Mouse (Mus musculus): ENCODE results near the gene Nudt1. TPM values are rescaled to one million over a fixed set of nuclear protein-coding genes. Genes with fewer than 3 reads are reported as not detected.

Nudt1 gene
- 53.8 and 54.6 TPM in 2 replicates for polyA plus RNA-seq (2016; fragmentation: Nextera tagmentation; extraction: Ambion mirVana)

- WGBS: under 1% methylated on average over 60 of the region's 60 CpGs
Observed at GRCm38 (mm10) chr5:140321042-140321755, at the start of gene Nudt1, which contains the start of gene Mad1l1. Gene Nudt1, plus strand, starts transcription at chr5:140321656. Gene Mad1l1, minus strand, starts transcription at chr5:140321552.

GRCm38 (mm10) chr5:140276779-140277178 lies 44.7 kb upstream of the Nudt1 start:
- H3K4me3 ChIP-seq: no peak overlapping the region
- 86% methylated on average over 6 of the region's 6 CpGs for WGBS

More at GRCm38 (mm10) chr5:140321042-140321755, at the start of gene Nudt1, which contains the start of gene Mad1l1:
- H3K4me3 ChIP-seq: peak within 1 kb of the TSS; percentile 82
- H3K36me3 ChIP-seq: peaks cover 31% of the 10 kb centered on the region; the same call in 1 of the 2 replicates
- H3K27ac ChIP-seq: peak within 1 kb of the TSS; percentile 96
- DNase-seq (ENCODE audit: low spot score): peak; percentile 93
- H3K27me3 ChIP-seq (ENCODE audit: insufficient read depth, poor library complexity, severe bottlenecking): no peaks in the 10 kb centered on the region
- no peaks in the 10 kb centered on the region for H3K9me3 ChIP-seq
- H3K4me1 ChIP-seq (replicated peaks): peaks cover 31% of the 10 kb centered on the region

GRCm38 (mm10) chr5:140280205-140280604 lies 41.3 kb upstream of the Nudt1 start:
- peaks cover 72% of the 10 kb centered on the region for H3K36me3 ChIP-seq

More at GRCm38 (mm10) chr5:140276779-140277178, 44.7 kb upstream of the Nudt1 start:
- DNase-seq (ENCODE audit: low spot score): no peak
- H3K27ac ChIP-seq: no peak overlapping the region
- H3K4me1 ChIP-seq (replicated peaks): no peaks in the 10 kb centered on the region
- H3K36me3 ChIP-seq: peaks cover 67% of the 10 kb centered on the region
- no peaks in the 10 kb centered on the region for H3K27me3 ChIP-seq (ENCODE audit: insufficient read depth, poor library complexity, severe bottlenecking)
- no peaks in the 10 kb centered on the region for H3K9me3 ChIP-seq

GRCm38 (mm10) chr5:140282376-140282775 lies 39.1 kb upstream of the Nudt1 start:
- WGBS: 82% methylated on average over 8 of the region's 8 CpGs
- Histone ChIP-seq H3K36me3 (peaks cover 69% of the 10 kb centered on the region), H3K27ac (no peak overlapping the region), H3K9me3 (no peaks in the 10 kb centered on the region), H3K27me3 (ENCODE audit: insufficient read depth, poor library complexity, severe bottlenecking) (no peaks in the 10 kb centered on the region), H3K4me3 (no peak overlapping the region), H3K4me1 (replicated peaks) (no peaks in the 10 kb centered on the region)
- no peak for DNase-seq (ENCODE audit: low spot score)

More at GRCm38 (mm10) chr5:140280205-140280604, 41.3 kb upstream of the Nudt1 start:
- Histone ChIP-seq H3K27ac (no peak overlapping the region), H3K9me3 (no peaks in the 10 kb centered on the region), H3K4me3 (no peak overlapping the region), H3K4me1 (replicated peaks) (no peaks in the 10 kb centered on the region), H3K27me3 (ENCODE audit: insufficient read depth, poor library complexity, severe bottlenecking) (no peaks in the 10 kb centered on the region)
- WGBS: 84% methylated on average over 9 of the region's 9 CpGs
- no peak for DNase-seq (ENCODE audit: low spot score)

DNA sequence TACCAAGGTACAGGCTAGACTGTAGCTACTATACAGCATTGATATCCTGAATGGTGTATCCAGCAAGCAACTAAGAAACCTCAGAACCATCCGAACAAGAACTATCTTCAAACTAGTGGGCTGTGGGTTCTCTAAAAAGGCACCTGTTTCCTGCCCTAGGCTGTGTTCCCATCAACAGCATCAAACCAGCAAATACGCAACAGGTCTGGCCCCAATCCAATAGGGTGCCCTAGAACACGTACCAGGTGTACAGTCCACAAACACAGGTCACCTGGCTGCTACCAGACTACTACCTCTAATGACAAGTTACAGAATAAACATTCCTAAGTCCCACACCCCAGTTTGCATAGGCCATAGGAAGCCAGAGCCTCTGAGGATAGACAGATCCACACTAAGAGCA lies 38.6 kb upstream of the Nudt1 start:
- 94% methylated on average over 3 of the region's 3 CpGs for WGBS
- no peaks in the 10 kb centered on the region for H3K27me3 ChIP-seq (ENCODE audit: insufficient read depth, poor library complexity, severe bottlenecking)
- H3K4me1 ChIP-seq (replicated peaks): no peaks in the 10 kb centered on the region
- no peaks in the 10 kb centered on the region for H3K9me3 ChIP-seq
- peaks cover 68% of the 10 kb centered on the region for H3K36me3 ChIP-seq
- H3K4me3 ChIP-seq: no peak overlapping the region
- H3K27ac ChIP-seq: no peak overlapping the region
- DNase-seq (ENCODE audit: low spot score): no peak

DNA sequence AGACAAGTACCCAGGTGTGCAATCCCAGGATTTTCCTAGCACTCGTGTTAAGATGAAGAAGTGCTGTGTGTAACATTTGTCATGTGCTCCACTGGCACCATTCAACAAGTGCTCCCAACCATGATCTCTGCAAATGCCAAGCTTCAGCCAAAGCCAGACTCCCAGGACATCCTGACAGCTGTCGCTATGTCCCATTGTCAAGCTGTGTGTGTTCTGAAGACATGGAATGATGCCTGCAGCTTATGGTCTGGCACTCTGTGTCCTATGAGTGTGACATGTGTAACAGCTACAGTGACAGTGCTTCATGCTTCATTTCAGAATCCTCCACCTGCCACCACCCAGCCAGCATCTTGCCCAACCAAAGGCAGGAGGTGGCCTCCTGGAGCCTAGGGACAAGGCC lies 37.4 kb upstream of the Nudt1 start:
- Histone ChIP-seq H3K27ac (no peak overlapping the region), H3K27me3 (ENCODE audit: insufficient read depth, poor library complexity, severe bottlenecking) (no peaks in the 10 kb centered on the region), H3K4me1 (replicated peaks) (no peaks in the 10 kb centered on the region), H3K36me3 (peaks cover 69% of the 10 kb centered on the region), H3K9me3 (no peaks in the 10 kb centered on the region), H3K4me3 (no peak overlapping the region)
- no peak for DNase-seq (ENCODE audit: low spot score)
- WGBS: 90% methylated on average over 2 of the region's 2 CpGs

DNA sequence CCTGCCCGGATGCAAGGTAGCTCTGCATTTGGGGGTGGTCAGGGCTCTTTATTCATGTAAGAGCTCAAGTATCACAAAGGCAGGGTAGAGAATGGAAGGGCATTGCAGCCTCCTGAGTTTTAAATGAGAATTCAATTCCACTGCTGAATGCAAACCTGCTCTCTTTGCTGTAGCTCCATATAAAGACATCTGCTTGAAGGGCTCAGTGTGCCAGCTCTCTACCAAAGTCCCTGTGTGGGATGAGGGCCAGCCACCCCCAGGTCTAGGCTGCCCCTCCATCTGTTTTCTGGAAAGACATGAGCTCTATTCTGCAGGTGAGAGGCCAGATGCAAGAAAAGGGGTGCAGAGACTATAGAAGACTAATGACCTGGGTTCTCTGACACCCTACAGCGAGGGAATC lies 36.7 kb upstream of the Nudt1 start:
- Histone ChIP-seq H3K4me3 (no peak overlapping the region), H3K27me3 (ENCODE audit: insufficient read depth, poor library complexity, severe bottlenecking) (no peaks in the 10 kb centered on the region), H3K4me1 (replicated peaks) (no peaks in the 10 kb centered on the region), H3K9me3 (no peaks in the 10 kb centered on the region), H3K36me3 (peaks cover 69% of the 10 kb centered on the region), H3K27ac (no peak overlapping the region)
- DNase-seq (ENCODE audit: low spot score): no peak
- 84% methylated on average over 2 of the region's 2 CpGs for WGBS

GRCm38 (mm10) chr5:140288287-140288686 lies 33.2 kb upstream of the Nudt1 start:
- 90% methylated on average over 3 of the region's 3 CpGs for WGBS
- Histone ChIP-seq H3K4me3 (no peak overlapping the region), H3K27ac (no peak overlapping the region), H3K9me3 (no peaks in the 10 kb centered on the region), H3K27me3 (ENCODE audit: insufficient read depth, poor library complexity, severe bottlenecking) (no peaks in the 10 kb centered on the region), H3K36me3 (peaks cover 85% of the 10 kb centered on the region), H3K4me1 (replicated peaks) (0 out of 2 replicates have a peak, but pooled peaks cover 7% of the 10 kb centered on the region)
- no peak for DNase-seq (ENCODE audit: low spot score)

DNA sequence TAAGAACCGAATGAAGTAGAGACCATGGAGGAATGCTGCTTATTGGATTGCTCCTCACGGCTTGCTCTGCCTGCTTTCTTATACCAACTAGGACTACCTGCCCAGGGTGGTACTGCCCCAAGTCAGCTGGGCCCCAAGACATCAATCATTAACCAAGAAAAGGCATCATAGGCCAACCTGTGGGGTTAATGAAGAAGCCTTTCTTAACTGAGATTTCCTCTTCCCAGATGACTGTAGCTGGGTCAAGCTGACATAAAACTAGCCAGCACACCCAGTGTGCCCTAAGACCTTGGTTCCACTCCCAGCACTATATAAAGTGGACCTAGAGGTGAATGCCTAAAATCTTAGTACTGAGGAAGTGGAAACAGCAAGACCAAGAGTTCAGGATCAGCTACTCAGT lies 32.3 kb upstream of the Nudt1 start:
- H3K27me3 ChIP-seq (ENCODE audit: insufficient read depth, poor library complexity, severe bottlenecking): no peaks in the 10 kb centered on the region
- H3K9me3 ChIP-seq: no peaks in the 10 kb centered on the region
- H3K27ac ChIP-seq: no peak overlapping the region
- WGBS: 96% methylated on average over 2 of the region's 2 CpGs
- DNase-seq (ENCODE audit: low spot score): no peak
- 0 out of 2 replicates have a peak, but pooled peaks cover 7% of the 10 kb centered on the region for H3K4me1 ChIP-seq (replicated peaks)
- H3K36me3 ChIP-seq: peaks cover 88% of the 10 kb centered on the region
- no peak overlapping the region for H3K4me3 ChIP-seq

DNA sequence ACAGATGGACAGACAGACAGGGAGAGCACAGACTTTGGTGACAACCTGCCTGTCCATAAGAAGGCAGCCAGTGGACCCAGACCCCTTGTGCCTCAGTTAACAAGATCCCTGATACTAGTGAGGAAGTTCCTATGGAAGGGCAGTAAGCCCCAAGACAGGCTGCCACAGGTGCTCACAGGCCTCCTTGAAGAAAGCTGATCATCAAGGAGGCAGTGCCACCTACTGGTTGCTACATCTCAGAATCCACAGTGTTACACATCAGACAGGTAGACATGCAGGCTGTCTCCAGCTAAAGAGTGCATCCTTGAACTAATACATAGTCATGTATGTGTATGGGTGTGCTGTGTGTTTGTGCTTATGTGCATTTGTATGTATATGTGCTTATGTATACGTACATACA lies 29.3 kb upstream of the Nudt1 start:
- DNase-seq (ENCODE audit: low spot score): peak; percentile 37
- no peaks in the 10 kb centered on the region for H3K9me3 ChIP-seq
- H3K27me3 ChIP-seq (ENCODE audit: insufficient read depth, poor library complexity, severe bottlenecking): no peaks in the 10 kb centered on the region
- 83% methylated on average over 1 of the region's 1 CpGs for WGBS
- H3K36me3 ChIP-seq: peaks cover 89% of the 10 kb centered on the region
- H3K4me1 ChIP-seq (replicated peaks): 0 out of 2 replicates have a peak, but pooled peaks cover 7% of the 10 kb centered on the region
- no peak overlapping the region for H3K4me3 ChIP-seq
- H3K27ac ChIP-seq: no peak overlapping the region

DNA sequence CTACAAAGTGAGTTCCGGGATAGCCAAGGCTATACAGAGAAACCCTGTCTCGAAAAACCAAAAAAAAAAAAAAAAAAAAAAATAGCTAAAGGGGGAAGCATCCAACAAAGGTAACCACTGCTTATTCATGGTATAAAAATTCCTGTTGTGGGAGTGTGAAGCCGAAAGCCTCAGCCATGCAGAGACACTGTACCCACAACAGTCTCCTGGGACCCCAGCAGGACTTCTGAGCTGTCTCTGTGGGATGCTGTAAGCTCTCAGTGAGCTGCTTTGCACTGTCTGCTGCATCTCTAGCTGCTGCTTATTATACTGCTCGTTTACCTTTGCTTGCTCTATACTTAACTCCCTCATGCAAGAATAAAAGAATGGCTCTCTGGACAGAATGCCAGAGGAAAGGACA lies 23.2 kb upstream of the Nudt1 start:
- Histone ChIP-seq H3K4me3 (no peak overlapping the region), H3K27ac (no peak overlapping the region), H3K9me3 (no peaks in the 10 kb centered on the region), H3K36me3 (peaks cover 94% of the 10 kb centered on the region), H3K27me3 (ENCODE audit: insufficient read depth, poor library complexity, severe bottlenecking) (no peaks in the 10 kb centered on the region), H3K4me1 (replicated peaks) (no peaks in the 10 kb centered on the region)
- 86% methylated on average over 4 of the region's 4 CpGs for WGBS
- no peak for DNase-seq (ENCODE audit: low spot score)

GRCm38 (mm10) chr5:140306016-140306415 lies 15.4 kb upstream of the Nudt1 start:
- no peak overlapping the region for H3K27ac ChIP-seq
- DNase-seq (ENCODE audit: low spot score): no peak
- H3K9me3 ChIP-seq: no peaks in the 10 kb centered on the region
- no peaks in the 10 kb centered on the region for H3K27me3 ChIP-seq (ENCODE audit: insufficient read depth, poor library complexity, severe bottlenecking)
- no peak overlapping the region for H3K4me3 ChIP-seq
- WGBS: 90% methylated on average over 8 of the region's 8 CpGs
- H3K36me3 ChIP-seq: peaks cover 99% of the 10 kb centered on the region
- H3K4me1 ChIP-seq (replicated peaks): no peaks in the 10 kb centered on the region

DNA sequence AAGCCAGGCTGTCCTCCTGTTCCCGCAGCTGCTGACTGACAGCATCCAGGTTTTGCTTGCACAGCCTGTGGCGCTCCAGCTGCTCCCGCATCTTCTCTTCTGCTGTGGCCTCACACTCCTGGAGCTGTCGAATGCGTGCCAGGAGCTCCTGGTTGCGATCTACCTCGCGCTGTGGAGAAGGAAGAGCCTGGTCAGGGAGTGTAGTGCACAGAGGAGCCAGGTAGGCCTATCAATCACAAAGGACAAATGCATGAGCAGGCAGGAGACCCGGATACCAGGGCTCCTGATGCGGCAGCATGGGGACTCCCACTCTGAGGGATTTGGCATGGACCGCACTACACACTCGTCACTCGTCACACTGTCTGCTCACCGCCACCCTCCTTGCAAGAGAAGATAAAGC lies 13.9 kb upstream of the Nudt1 start:
- Histone ChIP-seq H3K27ac (no peak overlapping the region), H3K4me1 (replicated peaks) (no peaks in the 10 kb centered on the region), H3K4me3 (no peak overlapping the region), H3K36me3 (peaks cover 98% of the 10 kb centered on the region), H3K27me3 (ENCODE audit: insufficient read depth, poor library complexity, severe bottlenecking) (no peaks in the 10 kb centered on the region), H3K9me3 (no peaks in the 10 kb centered on the region)
- no peak for DNase-seq (ENCODE audit: low spot score)
- 91% methylated on average over 14 of the region's 14 CpGs for WGBS
